Comparison of ENCODE assay signal across 8 mouse cellular contexts in genomic region chr5:116420759-116421225, GRCm38 (mm10). TPM values are rescaled to one million over a fixed set of nuclear protein-coding genes. Genes with fewer than 3 reads are reported as not detected.
DNase-seq lines count a peak whose midpoint lies in the region; ATAC-seq and TF ChIP-seq lines count a peak whose summit lies in the region.

No protein-coding gene starts in this region.

- H3K4me3 ChIP-seq in layer of hippocampus, adult 2 months: no peak overlapping the region; the same call in 1 of the 2 replicates
- H3K4me3 ChIP-seq in limb, embryonic 11.5 days (ENCODE audit: low read depth, low read length): no peak overlapping the region
- no peak overlapping the region for H3K4me3 ChIP-seq in midbrain, embryonic 13.5 days (replicated peaks)

- 11% methylated on average over 6 of the region's 6 CpGs for WGBS in limb, embryonic 11.5 days
- 4% methylated on average over 6 of the region's 6 CpGs for whole genome bisulfite sequencing in midbrain, embryonic 13.5 days

- peaks cover 22% of the 10 kb centered on the region for H3K4me1 ChIP-seq in limb, embryonic 11.5 days (ENCODE audit: control insufficient read depth, insufficient read depth, low read length)
- peaks cover 49% of the 10 kb centered on the region for H3K4me1 ChIP-seq in midbrain, embryonic 13.5 days (replicated peaks)

- peak; percentile 84 for ATAC-seq in limb, embryonic 11.5 days (ENCODE audit: insufficient number of reproducible peaks, low FRiP score, low TSS enrichment, low read depth)
- peak; percentile 70 for ATAC-seq in midbrain, embryonic 13.5 days
- no peak for ATAC-seq in CD4-positive, CD25-positive, alpha-beta regulatory T cell, adult 4 months
- no peak for ATAC-seq in monocyte, adult 5-6 weeks (replicated peaks; ENCODE audit: insufficient number of reproducible peaks, low FRiP score, low TSS enrichment, poor library complexity, severe bottlenecking)

- TF ChIP-seq CTCF in layer of hippocampus, adult 2 months (conservative IDR thresholded peaks at IDR 0.05): no peak

- H3K9me3 ChIP-seq in limb, embryonic 11.5 days (ENCODE audit: control insufficient read depth, low read length): no peaks in the 10 kb centered on the region
- no peaks in the 10 kb centered on the region for H3K9me3 ChIP-seq in midbrain, embryonic 13.5 days

- peak overlapping the region; percentile 73; the same call in 1 of the 2 replicates for H3K27ac ChIP-seq in layer of hippocampus, adult 2 months
- peak overlapping the region; percentile 56; the same call in 1 of the 2 replicates for H3K27ac ChIP-seq in limb, embryonic 11.5 days (replicated peaks; ENCODE audit: low read depth, low read length)
- peak overlapping the region; percentile 67 for H3K27ac ChIP-seq in midbrain, embryonic 13.5 days

- H3K36me3 ChIP-seq in limb, embryonic 11.5 days (ENCODE audit: control insufficient read depth, insufficient read depth, low read length): no peaks in the 10 kb centered on the region
- H3K36me3 ChIP-seq in midbrain, embryonic 13.5 days: no peaks in the 10 kb centered on the region

- H3K27me3 ChIP-seq in limb, embryonic 11.5 days (ENCODE audit: control insufficient read depth, insufficient read depth, low read length): no peaks in the 10 kb centered on the region
- peaks cover 7% of the 10 kb centered on the region; the same call in 1 of the 2 replicates for H3K27me3 ChIP-seq in midbrain, embryonic 13.5 days

- peak in 1 of 2 experiments; percentile 49 for DNase-seq in layer of hippocampus, adult 2 months (ENCODE audit: low spot score in 2 of 2)
- DNase-seq in layer of hippocampus, adult 9-11 months: no peak
- peak; percentile 38 to 49 for DNase-seq in cerebellum, postnatal 25 days
- peak; percentile 53 for DNase-seq in heart, adult 8-10 months (ENCODE audit: low spot score)
- DNase-seq in limb, embryonic 11.5 days (ENCODE audit: low spot score): peak; percentile 74

- H3K9ac ChIP-seq in limb, embryonic 11.5 days (ENCODE audit: low read length): 0 out of 2 replicates have a peak overlapping the region, but pooled peaks have one; percentile 22
- H3K9ac ChIP-seq in midbrain, embryonic 13.5 days (replicated peaks): no peak overlapping the region

- no peak overlapping the region; the same call in 1 of the 2 replicates for H3K4me2 ChIP-seq in limb, embryonic 11.5 days (ENCODE audit: low read depth, severe bottlenecking)
- no peak overlapping the region for H3K4me2 ChIP-seq in midbrain, embryonic 13.5 days (replicated peaks)

RNA-seq across cellular contexts. Expression of gene Hspb8, which starts 1.9 kb away (rescaled TPM):
- 10 to 100 TPM; 11.8 to 12.5 TPM for total RNA-seq in layer of hippocampus, adult 2 months (2021)
- total RNA-seq in heart, adult 8-10 months (2022): 100 to 1,000 TPM; 427 to 604 (median 541) TPM
- 10.4 and 11.8 TPM in 2 replicates for polyA plus RNA-seq in limb, embryonic 11.5 days (2014; fragmentation: Nextera tagmentation; extraction: Ambion mirVana)
- polyA plus RNA-seq in midbrain, embryonic 13.5 days (2015; fragmentation: Nextera tagmentation; extraction: Ambion mirVana): 2.9 and 4.3 TPM in 2 replicates
- polyA plus RNA-seq in CD4-positive, CD25-positive, alpha-beta regulatory T cell, adult 4 months (2017; shearing (Covaris generic)): not detected
- not detected in 3 replicates for total RNA-seq in monocyte, adult 5-6 weeks (2017)

Comparison
In these comparisons a context has a peak if more than half of its experiments do, and no peak if none do; other contexts are left out.
1. ATAC-seq: peak in limb, embryonic 11.5 days (single experiment) and midbrain, embryonic 13.5 days (single experiment); none in CD4-positive, CD25-positive, alpha-beta regulatory T cell, adult 4 months (single experiment) and monocyte, adult 5-6 weeks (single experiment).
2. RNA of gene Hspb8, which starts 1.9 kb away (total RNA-seq): 427 to 604 TPM in heart, adult 8-10 months; 11.8 to 12.5 TPM in layer of hippocampus, adult 2 months and not detected in monocyte, adult 5-6 weeks; every median in the first group is over 10 times any median in the second.
3. Peak in every context shown above with its lines, with median percentiles within 50 percentile points of each other: H3K27ac ChIP-seq.